Mouse (Mus musculus) gastrocnemius, postnatal 14 days (tissue): Measurements from ENCODE around the gene Cs. TPM values are rescaled to one million over a fixed set of nuclear protein-coding genes. Genes with fewer than 3 reads are reported as not detected.
A peak's percentile ranks its signal among the peaks of the same experiment; 100 is the strongest.

Experiments used
- DNase-seq: peaks from one replicate; pipeline ENCODE4 v3.0.0; 2021; ENCODE audit warnings: mixed read lengths
- intact Hi-C: fragments of 180-260 bp; cut with DNase I; formaldehyde crosslinking; loops from one replicate; pipeline ENCODE4 v1.15.1; 2025; ENCODE audit warnings: low total_unique reads
- total RNA-seq, 2 experiments: library from RNA; stranded (reverse); gene quantifications; 2 replicates each; pipeline ENCODE4 v1.2.3; 2021

Cs gene
- total RNA-seq, 2 experiments from 2014 or later: 571 to 668 TPM

DNA sequence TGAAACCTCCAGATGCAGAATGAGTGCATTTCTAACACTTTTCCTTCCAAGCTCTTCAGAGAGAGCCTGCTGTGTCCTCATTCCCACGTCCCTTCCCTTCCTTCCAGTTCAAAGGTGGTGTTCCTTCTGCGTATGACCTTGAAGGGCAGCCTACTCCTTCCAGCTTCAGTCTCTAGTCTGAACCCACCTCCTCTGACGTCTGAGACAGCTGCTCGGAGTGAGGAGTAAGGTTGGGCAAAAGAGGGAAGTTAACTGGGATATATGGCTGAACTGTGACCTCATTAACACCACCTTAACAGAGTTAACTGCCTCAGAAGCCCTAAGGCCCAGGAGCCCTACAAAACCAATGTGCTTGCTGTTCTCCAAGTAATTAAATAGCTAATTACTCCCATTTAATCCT lies 33.1 kb downstream of the Cs start:
- no peak for DNase-seq
- intact Hi-C loops: no loop called here

DNA sequence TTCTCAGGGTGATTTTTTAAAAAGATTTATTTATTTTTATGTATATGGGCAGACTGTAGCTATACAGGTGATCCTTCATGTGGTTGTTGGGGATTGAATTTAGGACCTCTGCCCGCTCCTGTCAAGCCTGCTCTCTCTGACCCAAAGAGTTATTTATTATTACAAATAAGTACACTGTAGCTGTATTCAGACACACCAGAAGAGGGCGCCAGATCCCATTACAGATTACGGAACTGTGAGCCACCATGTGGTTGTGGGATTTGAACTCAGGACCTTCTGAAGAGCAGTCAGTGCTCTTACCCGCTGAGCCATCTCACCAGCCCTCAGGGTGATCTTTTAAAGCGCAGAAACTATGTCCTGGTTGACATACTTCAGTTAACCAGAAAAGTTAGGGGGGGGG lies 34.6 kb downstream of the Cs start:
- no peak for DNase-seq
- intact Hi-C loops: no loop called here

DNA sequence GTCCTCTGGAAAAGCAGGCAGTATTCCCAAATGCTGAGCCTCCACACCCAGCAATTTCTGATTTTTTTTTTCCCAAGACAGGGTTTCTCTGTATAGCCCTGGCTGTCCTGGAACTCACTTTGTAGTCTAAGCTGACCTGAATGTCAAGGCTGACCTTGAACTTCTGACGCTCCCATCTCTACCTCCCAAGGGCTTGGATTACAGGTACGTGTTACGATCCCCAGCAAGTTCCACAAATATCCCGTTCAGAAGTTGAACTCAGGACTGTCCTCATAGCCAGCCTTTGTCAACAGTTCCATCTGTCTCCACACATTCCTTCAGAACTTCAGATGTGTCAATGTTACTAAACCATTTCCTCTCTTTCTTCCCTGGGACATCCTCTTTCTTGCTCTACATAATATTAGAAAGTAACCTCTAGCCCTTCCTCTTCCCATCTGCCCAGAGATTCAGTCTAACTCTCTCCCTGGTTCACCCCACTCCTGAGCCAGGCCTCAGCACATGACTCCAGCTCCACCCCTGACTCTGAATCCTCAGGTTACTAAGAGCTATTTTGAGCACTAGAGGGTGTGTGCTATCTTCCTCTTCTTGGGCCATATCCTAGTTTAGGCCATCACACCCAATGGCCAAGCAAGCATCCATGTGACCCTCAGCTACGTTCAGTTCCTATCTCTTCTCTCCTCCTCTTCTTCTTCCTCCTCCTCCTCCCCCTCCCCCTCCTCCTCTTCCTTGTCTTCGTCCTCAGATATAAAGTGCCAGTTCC lies 35.6 kb downstream of the Cs start:
- peak; percentile 52 for DNase-seq

DNA sequence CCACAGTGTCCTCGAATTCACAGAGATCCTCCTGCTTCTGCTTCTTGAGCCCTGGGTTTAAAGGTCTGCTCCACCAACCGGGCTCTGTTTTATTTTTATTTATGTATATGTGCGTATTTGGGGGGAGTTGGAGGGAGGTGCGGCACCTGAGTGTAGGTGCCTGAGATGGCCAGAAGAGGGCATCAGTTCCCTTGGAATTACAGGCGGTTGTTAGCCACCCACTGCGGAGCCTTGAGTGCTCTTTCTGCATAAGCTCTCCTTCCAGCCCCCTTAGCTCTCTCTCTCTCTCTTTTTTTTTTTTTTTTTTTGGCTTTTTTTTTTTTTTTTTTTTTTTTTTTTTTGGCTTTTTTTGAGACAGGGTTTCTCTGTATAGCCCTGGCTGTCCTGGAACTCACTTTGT lies 36.9 kb downstream of the Cs start:
- no peak for DNase-seq
- intact Hi-C loops: no loop called here

More for the DNA sequence above, 35.6 kb downstream of the Cs start:
- intact Hi-C loops: no loop called here

DNA sequence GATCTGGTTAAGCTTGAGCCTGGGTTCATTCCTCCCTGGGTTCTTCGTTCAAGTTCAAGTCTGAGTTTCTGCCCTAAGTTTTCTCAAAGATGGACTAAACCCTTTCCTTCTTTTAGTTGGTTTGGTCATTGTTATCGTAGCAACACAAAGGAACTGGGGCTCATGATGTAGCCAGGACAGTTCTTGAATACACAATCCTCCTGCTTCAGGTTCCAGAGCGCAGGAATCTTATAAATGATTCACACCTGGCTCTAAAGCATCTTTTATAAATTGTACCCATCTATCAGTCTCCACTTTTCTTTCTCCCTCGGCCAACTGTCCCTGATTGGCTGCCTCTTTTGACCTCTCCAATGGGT lies 38.5 kb downstream of the Cs start:
- DNase-seq: no peak
- intact Hi-C loops: no loop called here

DNA sequence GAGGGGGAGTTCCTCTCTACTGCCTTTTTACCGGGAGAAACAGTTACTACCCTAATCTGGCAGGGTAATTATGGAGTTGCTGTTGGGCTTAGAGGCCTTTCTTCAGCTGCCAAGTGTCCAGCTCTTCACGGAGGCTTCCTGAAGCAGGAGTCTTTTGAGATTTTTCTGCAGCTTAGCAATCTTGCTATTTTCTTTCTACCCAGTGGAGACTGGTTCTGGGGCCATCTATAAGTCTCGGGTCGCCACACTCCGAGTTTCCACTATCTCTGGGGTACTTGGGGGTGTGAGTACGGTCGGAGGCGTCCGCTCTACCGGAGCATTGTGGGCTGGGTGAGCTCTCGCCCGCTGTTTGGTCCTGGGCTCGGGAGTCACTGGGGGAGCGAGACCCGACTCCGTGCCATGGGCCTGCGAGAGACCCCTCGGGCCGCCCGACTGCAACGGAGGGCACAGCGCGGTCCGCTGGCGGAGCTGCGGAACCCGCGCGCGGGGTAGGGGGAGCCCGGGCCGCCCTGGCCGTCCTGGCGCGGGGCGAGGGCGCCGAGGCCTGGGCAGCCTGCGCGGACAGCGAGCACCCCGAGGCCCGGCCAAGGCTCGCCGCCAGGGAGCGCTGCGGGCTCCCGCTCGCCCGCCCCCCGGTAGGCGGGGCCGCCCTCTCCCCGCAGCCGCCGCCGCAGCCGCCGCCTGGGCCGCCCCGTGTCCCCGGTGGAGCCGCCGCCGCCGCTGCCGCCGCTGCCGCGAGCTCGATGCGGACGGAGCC lies 39.1 kb downstream of the Cs start, which contains the start of gene Ankrd52:
Gene Ankrd52, plus strand, starts transcription at position 661 of the 757 bp plus-strand sequence.
- intact Hi-C loops: no loop called here
- DNase-seq: peak; percentile 91

DNA sequence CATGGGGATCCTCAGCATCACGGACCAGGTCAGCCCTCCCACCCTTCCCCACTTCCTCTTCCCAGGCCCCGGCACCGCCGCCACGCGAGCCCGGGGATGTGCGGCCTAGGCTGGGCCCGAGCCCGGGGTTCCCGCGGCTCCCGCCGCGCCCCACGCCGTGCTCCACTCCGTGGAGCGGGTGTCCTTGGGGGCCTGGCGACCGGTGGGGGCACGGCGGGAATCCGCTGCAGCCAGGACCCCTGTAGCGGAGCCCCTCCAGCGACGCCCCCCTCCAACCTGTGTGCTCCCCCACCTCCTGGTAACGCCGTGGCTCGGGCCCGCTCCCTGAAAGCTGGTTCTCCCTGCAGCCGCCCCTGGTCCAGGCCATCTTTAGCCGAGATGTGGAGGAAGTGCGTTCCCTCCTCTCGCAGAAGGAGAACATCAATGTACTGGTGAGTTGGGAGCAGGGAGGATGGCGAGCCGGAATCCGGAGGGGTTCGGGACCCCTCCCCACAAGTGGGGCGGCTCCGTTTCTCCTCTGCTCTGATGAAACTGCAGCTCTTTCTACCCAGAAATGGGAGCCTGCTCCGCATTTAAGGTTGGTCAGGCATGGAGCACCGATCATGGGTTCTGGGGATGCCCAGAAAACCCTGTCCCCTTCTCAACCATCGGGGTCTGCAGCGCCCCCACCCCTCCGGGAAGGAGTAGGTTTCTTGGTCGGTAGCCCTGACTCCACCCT lies 39.8 kb downstream of the Cs start:
- peak; percentile 53 for DNase-seq
- intact Hi-C loops: no loop called here

DNA sequence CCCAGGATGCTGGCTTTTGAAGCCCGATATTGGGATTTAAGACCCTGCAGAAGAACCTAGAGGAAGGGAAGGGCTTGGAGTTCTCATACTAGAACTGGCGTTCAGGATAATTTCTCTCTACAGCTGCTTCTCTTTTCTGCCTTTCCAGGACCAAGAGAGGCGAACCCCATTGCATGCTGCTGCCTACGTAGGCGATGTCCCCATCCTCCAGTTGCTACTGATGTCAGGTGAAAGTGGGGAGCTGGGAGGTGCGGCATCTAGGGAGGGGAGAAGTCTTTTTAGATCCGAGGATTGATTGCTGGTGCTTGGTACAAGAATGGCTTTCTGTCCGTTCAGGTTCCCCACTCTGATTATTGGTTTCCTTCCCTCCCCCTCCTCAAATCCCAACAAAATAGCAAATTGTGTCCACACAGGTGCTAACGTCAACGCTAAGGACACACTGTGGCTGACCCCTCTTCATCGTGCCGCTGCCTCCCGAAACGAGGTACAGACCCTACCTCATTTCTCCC lies 40.5 kb downstream of the Cs start:
- DNase-seq: no peak
- intact Hi-C loops: no loop called here

DNA sequence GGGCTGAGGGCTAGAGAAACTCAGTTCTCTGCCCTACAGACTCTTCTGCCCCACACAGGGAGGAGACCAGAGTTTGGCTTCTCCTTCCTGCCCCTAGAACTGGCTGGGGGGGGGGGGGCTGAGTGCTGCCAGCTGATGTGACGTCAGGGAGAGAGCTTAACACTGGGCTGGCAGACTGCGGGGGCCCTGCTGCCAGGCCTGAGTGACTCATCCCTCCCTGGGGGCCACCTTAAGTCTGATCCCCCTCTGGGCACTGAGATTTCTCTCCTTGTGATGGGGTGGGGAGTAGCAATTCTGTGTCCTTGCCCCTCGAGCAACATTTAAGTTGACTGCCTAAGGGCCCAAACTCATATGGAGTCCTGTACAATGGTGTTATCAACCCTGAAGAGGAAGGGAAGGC lies 40.9 kb downstream of the Cs start:
- intact Hi-C loops: no loop called here

DNA sequence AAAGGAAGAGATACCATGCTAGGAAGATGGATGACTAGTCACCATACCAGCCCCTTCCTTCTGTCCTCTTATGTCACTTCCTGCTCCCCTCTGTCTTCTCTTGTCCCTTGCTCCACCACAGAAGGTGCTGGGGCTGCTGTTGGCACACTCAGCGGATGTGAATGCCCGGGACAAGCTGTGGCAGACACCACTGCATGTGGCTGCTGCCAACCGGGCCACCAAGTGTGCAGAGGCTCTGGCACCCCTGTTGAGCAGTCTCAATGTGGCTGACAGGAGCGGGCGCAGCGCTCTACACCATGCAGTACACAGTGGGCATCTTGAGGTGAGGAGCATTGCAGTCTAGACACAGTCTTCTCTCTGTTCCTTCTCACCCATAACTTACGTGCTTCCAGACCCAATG lies 41.7 kb downstream of the Cs start:
- intact Hi-C loops: no loop called here
- peak; percentile 62 for DNase-seq

More for the DNA sequence above, 40.9 kb downstream of the Cs start:
- no peak for DNase-seq

DNA sequence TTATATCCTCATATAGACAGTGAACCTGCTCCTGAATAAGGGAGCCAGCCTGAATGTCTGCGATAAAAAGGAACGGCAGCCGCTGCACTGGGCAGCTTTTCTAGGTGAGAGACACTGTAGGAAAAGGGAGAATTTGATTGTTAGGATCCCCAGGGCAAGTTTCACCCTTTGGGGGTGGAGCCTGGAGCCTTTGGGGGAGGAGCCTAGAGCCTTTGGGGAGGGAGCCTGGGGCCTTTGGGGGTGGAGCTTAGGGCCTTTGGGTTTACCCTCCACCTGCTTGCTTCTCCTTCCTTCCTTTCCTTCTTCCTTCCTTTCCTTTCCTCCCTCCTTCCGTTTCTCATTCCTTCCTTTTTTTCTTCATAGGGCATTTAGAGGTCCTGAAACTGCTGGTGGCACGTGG lies 43.0 kb downstream of the Cs start:
- peak; percentile 6 for DNase-seq
- intact Hi-C loops: no loop called here

DNA sequence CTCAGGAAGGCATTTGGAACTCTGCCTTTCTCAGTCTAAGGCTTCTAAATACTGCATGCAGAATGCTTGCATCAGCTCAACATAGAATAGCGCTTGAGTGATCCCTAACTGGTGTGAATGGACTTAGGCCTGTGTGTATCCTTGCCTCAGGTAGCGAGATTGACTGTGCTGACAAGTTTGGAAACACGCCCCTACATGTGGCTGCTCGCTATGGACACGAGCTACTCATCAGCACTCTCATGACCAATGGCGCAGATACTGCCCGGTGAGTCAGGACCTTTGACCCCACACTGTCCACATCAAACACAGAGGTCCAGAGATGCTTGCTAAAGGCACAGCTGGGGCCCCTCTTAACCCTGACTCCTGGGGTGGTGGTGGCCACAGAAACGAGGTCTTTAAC lies 44.9 kb downstream of the Cs start:
- intact Hi-C loops: no loop called here
- no peak for DNase-seq

DNA sequence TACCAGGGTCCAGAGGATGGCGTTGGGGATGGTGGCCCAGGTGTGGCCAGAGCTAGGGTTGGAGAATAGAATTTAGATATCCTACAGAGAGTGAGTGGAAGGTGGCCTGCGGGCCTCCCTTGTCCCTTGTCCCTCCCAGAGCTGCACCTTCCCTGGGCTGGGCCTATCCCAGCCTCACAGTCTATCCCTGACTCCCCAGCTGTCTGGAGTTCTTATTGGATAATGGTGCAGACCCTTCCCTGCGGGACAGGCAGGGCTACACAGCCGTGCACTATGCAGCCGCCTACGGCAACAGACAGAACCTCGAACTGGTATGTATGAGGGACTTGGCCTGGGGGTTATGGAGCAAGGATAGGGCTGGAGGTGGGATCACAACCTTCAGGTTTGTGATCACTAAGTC lies 48.4 kb downstream of the Cs start:
- DNase-seq: no peak
- intact Hi-C loops: no loop called here

DNA sequence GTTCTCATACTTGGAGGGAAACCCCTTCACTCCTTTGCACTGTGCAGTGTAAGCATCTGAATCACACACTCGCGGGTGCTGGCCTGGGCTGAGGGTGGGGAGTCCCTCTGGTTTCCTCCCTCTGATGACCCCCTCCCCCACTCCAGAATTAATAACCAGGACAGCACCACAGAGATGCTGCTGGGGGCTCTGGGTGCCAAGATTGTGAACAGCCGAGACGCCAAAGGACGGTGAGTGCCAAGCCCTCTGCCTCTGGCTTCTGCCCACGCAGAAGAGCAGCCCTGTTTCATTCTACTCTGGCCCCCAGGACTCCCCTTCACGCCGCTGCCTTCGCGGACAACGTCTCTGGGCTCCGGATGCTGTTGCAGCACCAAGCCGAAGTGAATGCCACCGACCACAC lies 51.4 kb downstream of the Cs start:
- DNase-seq: no peak
- intact Hi-C loops: no loop called here

DNA sequence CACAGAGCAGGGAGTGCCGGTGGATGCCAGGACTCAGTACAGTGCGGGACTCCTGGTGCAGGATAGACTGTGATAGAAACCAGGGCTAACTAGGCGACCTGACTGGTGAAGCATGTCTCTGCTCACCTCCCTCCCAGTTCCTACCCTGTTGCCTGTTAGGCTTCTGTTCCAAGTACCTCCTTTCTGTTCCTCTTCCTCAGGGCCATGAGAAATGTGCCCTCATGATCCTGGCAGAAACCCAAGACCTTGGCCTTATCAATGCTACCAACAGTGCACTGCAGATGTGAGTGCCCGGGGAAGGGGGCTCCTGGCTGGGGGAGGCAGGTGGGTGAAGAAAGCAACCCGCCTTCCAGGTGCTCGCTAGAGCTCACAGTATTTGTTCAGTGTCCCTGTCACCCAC lies 52.0 kb downstream of the Cs start:
- no peak for DNase-seq
- intact Hi-C loops: no loop called here

DNA sequence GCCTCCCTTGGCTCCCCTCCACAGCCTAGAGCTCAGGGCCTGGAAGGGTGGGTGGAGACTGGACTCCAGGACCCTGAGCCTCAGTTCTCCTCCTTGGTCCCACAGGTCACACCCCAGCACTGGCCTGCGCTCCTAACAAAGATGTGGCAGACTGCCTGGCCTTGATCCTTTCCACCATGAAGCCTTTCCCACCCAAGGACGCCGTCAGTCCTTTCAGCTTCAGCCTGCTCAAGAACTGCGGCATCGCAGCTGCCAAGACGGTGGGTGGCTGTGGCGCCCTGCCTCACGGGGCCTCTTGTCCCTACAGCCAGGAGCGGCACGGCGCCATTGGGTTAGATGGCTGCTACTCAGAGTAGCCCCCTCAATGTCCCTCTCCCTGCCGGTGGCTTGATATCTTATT lies 52.8 kb downstream of the Cs start:
- intact Hi-C loops: no loop called here
- DNase-seq: no peak

DNA sequence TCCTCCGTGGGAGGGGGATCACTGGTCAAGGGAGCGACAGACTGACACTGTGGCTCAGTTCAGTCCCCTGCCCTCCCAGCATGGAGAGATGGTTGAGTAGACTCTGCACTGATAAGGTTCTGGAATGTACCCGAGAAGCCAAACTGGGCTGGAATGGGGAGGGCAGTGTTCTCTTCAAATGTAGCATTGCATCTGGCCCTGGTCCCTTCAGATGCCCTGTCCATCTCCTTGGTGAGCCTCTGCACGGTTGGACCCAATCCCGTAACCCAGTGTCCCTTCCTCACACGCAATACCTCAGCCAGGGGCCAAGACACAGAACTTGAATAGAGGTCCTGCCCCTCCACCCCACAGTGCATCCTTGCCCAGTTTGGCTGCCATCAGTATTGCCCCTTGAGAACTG lies 54.3 kb downstream of the Cs start:
- no peak for DNase-seq
- intact Hi-C loops: no loop called here

DNA sequence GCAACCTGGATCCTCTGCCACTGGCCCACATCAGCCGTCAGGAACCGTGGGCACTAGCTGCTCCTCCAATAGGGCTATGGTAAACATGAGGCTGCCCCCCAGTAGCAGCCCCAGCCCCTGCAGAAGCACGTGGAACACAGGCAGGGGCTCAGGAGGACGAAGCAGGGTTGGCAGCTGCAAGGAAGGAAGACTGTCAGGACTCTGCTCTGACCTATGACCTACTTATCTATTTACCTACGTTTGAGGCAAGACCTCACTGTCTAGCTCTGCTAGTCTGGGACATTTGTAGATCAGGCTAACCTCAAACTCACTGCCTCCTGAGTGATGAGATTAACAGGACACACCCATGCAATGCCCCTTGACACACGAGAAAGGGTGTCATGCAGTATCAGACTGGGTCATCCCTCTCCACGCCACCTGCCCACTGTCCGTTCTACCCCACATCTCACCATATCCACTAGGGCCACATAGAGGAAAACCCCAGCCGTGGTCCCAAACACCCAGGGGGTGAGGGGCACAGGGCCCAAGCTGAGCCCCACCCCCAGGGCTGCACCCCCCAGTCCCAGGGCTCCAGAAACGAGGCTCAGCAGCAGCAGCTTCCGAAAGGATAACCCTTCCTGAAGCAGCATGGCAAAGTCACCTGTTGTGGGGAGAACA lies 58.6 kb downstream of the Cs start:
- intact Hi-C loops: no loop called here
- no peak for DNase-seq

DNA sequence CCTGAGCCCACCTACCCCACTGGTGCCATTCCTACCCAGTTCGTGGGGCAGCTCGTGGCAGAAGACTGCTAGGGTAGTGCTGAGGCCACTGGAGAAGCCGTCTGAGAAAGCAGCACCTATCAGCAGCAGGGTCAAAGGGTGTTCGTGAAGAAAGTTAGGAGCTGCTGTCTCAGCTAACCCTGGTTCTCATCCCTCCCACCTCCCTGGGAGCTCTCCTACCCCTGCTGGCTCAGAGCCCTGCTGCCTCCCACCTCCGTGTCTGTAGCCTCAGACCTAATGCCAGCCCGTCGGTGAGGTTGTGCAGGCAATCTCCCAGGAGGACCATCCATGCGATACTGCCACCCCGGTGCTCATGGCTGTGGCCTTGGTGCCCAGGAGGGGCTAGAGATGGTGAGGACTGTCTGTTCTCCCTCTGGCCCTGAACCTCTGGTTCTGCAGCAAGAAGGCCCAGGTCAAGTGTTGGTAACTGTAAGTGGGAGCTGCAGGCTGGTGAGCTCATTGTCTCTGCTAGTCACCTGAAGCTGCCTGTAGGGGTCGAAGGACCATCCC lies 59.3 kb downstream of the Cs start:
- intact Hi-C loops: no loop called here
- no peak for DNase-seq

DNA sequence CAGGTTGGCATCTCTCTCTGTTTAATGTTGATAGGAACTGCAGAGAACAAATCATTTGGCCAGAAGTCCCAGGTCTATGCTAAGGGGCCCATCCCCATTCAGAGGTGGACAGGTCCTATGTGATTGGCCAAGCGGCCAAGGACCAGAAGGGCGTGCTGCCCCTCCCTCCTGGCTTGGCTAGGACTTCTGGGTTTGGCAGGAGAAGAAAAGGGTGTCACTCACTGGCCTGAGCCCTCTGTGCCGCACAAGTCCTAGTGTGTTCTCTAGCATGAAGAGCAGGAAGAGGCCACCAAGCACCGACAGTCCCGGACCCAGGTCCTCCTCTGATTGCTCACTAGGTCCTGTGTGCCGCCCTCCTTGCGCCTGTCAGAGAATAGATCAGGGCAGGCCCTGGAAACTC lies 59.9 kb downstream of the Cs start:
- intact Hi-C loops: no loop called here
- no peak for DNase-seq
